ENCODE assay signal across 24 mouse cellular contexts in genomic region chr8:35964932-35965331, GRCm38 (mm10).
DNase-seq lines count a peak whose midpoint lies in the region; ATAC-seq lines count a peak whose summit lies in the region.
"Had no signal": no experiment of that assay in that cellular context is flagged by ENCODE, and none has a peak within 500 bp of the region (broad histone marks: within the 10 kb centered on the region; RNA-seq: fewer than 3 reads in every experiment).

No protein-coding gene starts in this region.

- WGBS in heart, embryonic 11.5 days (ENCODE audit: insufficient replicate concordance), result 15% methylated on average over 1 of the region's 1 CpGs
- WGBS in kidney, embryonic 16.5 days, result 23% methylated on average over 1 of the region's 1 CpGs
- 7% methylated on average over 1 of the region's 1 CpGs for WGBS in limb, embryonic 10.5 days

- no peaks in the 10 kb centered on the region for H3K36me3 ChIP-seq in heart, embryonic 11.5 days (ENCODE audit: control insufficient read depth, insufficient read depth, low read length)
- no peaks in the 10 kb centered on the region for H3K36me3 ChIP-seq in kidney, embryonic 16.5 days (ENCODE audit: insufficient read depth, low read length)
- no peaks in the 10 kb centered on the region for H3K36me3 ChIP-seq in limb, embryonic 10.5 days
- H3K36me3 ChIP-seq: forebrain, embryonic 10.5 days; limb, embryonic 13.5 days; liver, embryonic 12.5 days; neural tube, embryonic 13.5 days had no signal

- H3K4me1 ChIP-seq in heart, embryonic 11.5 days (ENCODE audit: control insufficient read depth, insufficient read depth, low read length), result peaks cover 12% of the 10 kb centered on the region
- H3K4me1 ChIP-seq in kidney, embryonic 16.5 days (ENCODE audit: insufficient read depth, low read length), result peaks cover 15% of the 10 kb centered on the region
- peaks cover 20% of the 10 kb centered on the region for H3K4me1 ChIP-seq in limb, embryonic 10.5 days
- H3K4me1 ChIP-seq: liver, embryonic 12.5 days had no signal

- no peak overlapping the region for H3K9ac ChIP-seq in heart, embryonic 11.5 days (ENCODE audit: low read depth, low read length)
- H3K9ac ChIP-seq in kidney, embryonic 16.5 days (replicated peaks; ENCODE audit: low read length), result no peak overlapping the region
- H3K9ac ChIP-seq: limb, embryonic 13.5 days; liver, embryonic 12.5 days; neural tube, embryonic 13.5 days had no signal

- no peak overlapping the region for H3K4me2 ChIP-seq in heart, embryonic 11.5 days
- H3K4me2 ChIP-seq in kidney, embryonic 16.5 days (replicated peaks; ENCODE audit: low read depth, low read length), result no peak overlapping the region
- H3K4me2 ChIP-seq: limb, embryonic 13.5 days; liver, embryonic 12.5 days; neural tube, embryonic 13.5 days had no signal

- H3K27ac ChIP-seq in heart, embryonic 11.5 days (ENCODE audit: low read depth, low read length), result peak overlapping the region; percentile 57; the same call in 1 of the 2 replicates
- H3K27ac ChIP-seq in kidney, embryonic 16.5 days (ENCODE audit: low read length), result 0 out of 2 replicates have a peak overlapping the region, but pooled peaks have one; percentile 49
- H3K27ac ChIP-seq in limb, embryonic 10.5 days, result 0 out of 2 replicates have a peak overlapping the region, but pooled peaks have one; percentile 1
- H3K27ac ChIP-seq: forebrain, embryonic 10.5 days; limb, embryonic 13.5 days; liver, embryonic 12.5 days; neural tube, embryonic 13.5 days had no signal

- DNase-seq in heart, postnatal 4 days, result no peak
- DNase-seq in kidney, postnatal 25 days, result no peak
- peak; percentile 56 for DNase-seq in embryo, embryonic 10 days (ENCODE audit: low spot score)
- no peak for DNase-seq in limb, embryonic 10.5 days (ENCODE audit: low spot score)
- DNase-seq in frontal cortex, postnatal 25 days (ENCODE audit: low spot score in 2 of 2), result no peak
- DNase-seq: adrenal gland, postnatal 10 days; B cell, adult 2 months; cerebellum, adult 8-10 months; cerebellum, postnatal 36 days; gastrocnemius, postnatal 14 days; lung, adult 18-20 months; lung, postnatal 14 days; midbrain, embryonic 14.5 days; right cerebral cortex, postnatal 4 days; thymus, postnatal 14 days had no signal

- no peak overlapping the region for H3K4me3 ChIP-seq in heart, embryonic 11.5 days (ENCODE audit: low read depth, low read length)
- H3K4me3 ChIP-seq in kidney, embryonic 16.5 days (ENCODE audit: low read length), result no peak overlapping the region
- no peak overlapping the region for H3K4me3 ChIP-seq in limb, embryonic 10.5 days
- H3K4me3 ChIP-seq: forebrain, embryonic 10.5 days; limb, embryonic 13.5 days; liver, embryonic 12.5 days; neural tube, embryonic 13.5 days had no signal

- H3K9me3 ChIP-seq in heart, embryonic 11.5 days (replicated peaks; ENCODE audit: control insufficient read depth, low read length), result no peaks in the 10 kb centered on the region
- no peaks in the 10 kb centered on the region for H3K9me3 ChIP-seq in kidney, embryonic 16.5 days (ENCODE audit: low read length)
- H3K9me3 ChIP-seq in limb, embryonic 10.5 days (replicated peaks), result no peaks in the 10 kb centered on the region
- H3K9me3 ChIP-seq: forebrain, embryonic 10.5 days; limb, embryonic 13.5 days; liver, embryonic 12.5 days; neural tube, embryonic 13.5 days had no signal

- no peaks in the 10 kb centered on the region for H3K27me3 ChIP-seq in heart, embryonic 11.5 days (ENCODE audit: control insufficient read depth, insufficient read depth, low read length)
- no peaks in the 10 kb centered on the region for H3K27me3 ChIP-seq in kidney, embryonic 16.5 days (ENCODE audit: insufficient read depth, low read length)
- no peaks in the 10 kb centered on the region for H3K27me3 ChIP-seq in limb, embryonic 10.5 days (ENCODE audit: low read depth, poor library complexity, severe bottlenecking)
- H3K27me3 ChIP-seq: limb, embryonic 13.5 days; liver, embryonic 12.5 days; neural tube, embryonic 13.5 days had no signal

- ATAC-seq in heart, embryonic 11.5 days (replicated peaks; ENCODE audit: insufficient number of reproducible peaks, low FRiP score, low TSS enrichment), result no peak
- peak; percentile 51; the same call in 1 of the 2 replicates for ATAC-seq in kidney, embryonic 16.5 days (ENCODE audit: low FRiP score, low TSS enrichment)
- ATAC-seq: activated CD4-positive, CD25-positive, alpha-beta regulatory T cell, adult 4 months; forebrain, embryonic 16.5 days; intestine, postnatal 0 days; liver, embryonic 12.5 days had no signal

Comparison
In these comparisons a context has a peak if more than half of its experiments do, and no peak if none do; other contexts are left out.
1. H3K27ac ChIP-seq: peak in every context shown above with its lines; median percentile 57 in heart, embryonic 11.5 days; 49 in kidney, embryonic 16.5 days; 1 in limb, embryonic 10.5 days.